Mouse (Mus musculus): ENCODE measurements around the gene Rasd1. TPM values are rescaled to one million over a fixed set of nuclear protein-coding genes. Genes with fewer than 3 reads are reported as not detected.
"Not testable (repeated sequence)": the region's sequence is repeated elsewhere in the genome, so short reads cannot be mapped to it uniquely, and the experiment has no call there.

The Rasd1 gene
- polyA plus RNA-seq, 1 experiment from 2014 or later: 8.1 TPM

DNA sequence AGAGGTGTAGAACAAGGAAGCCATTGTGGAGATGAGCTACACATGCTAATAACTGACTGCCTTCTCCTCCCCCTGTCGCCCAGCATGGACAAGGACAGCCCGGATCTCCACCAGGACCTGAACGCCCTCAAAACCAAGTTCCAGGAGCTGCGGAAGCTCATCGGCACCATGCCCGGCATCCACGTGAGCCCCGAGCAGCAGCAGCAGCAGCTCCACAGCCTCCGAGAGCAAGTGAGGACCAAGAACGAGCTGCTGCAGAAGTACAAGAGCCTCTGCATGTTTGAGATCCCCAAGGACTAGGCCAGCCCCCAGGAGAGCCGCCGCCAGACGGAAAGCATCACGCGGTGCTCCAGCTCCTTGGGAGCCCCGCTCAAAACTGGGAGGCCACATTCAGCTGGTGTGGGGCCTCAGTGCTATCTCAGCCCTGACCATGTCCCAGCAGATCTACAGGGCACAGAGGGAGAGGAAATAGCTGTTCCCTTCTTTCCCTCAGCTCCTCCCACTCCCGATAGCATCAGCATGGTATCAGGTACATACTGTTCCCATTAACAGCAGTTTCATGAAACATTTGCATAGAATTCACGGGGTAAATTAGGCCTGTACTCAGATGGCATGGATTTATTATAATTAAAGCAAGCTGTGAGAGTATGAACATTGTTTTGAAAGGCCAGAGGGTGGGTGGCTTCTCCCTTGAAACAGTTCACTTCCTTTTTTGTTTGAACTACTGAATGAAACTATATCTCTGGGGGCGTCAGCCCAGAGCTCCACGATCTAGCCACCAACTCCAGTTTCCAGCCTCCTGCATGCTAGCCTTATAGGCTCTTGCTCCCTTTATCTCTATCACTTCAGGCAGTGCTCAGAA lies 4.0 kb downstream of the Rasd1 start:
- Histone ChIP-seq H3K27me3 (ENCODE audit: control insufficient read depth, insufficient read depth, low read length) (no peaks in the 10 kb centered on the region), H3K36me3 (ENCODE audit: control insufficient read depth, insufficient read depth, low read length) (peaks cover 19% of the 10 kb centered on the region), H3K27ac (replicated peaks in 1 of 2; ENCODE audit: control insufficient read depth in 1 of 2, insufficient read depth in 1 of 2, low read depth in 2 of 2, low read length in 2 of 2) (peak overlapping the region; percentile 78 to 90), H3K4me1 (ENCODE audit: control insufficient read depth in 2 of 2, insufficient read depth in 2 of 2, low read length in 2 of 2) (peaks cover 41 to 60% of the 10 kb centered on the region in 2 experiments), H3K4me2 (ENCODE audit: low read length) (peak overlapping the region; percentile 8; the same call in 1 of the 2 replicates), H3K9ac (ENCODE audit: low read length) (peak overlapping the region; percentile 38; the same call in 1 of the 2 replicates), H3K4me3 (ENCODE audit: control insufficient read depth in 1 of 2, insufficient read depth in 1 of 2, low read depth in 1 of 2, low read length in 2 of 2) (no peak overlapping the region), H3K9me3 (ENCODE audit: control insufficient read depth, low read length) (no peaks in the 10 kb centered on the region)
- no peak for ATAC-seq (ENCODE audit: insufficient number of reproducible peaks, insufficient read depth, low FRiP score, low read depth)
- WGBS: 48% methylated on average over 20 of the region's 20 CpGs

DNA sequence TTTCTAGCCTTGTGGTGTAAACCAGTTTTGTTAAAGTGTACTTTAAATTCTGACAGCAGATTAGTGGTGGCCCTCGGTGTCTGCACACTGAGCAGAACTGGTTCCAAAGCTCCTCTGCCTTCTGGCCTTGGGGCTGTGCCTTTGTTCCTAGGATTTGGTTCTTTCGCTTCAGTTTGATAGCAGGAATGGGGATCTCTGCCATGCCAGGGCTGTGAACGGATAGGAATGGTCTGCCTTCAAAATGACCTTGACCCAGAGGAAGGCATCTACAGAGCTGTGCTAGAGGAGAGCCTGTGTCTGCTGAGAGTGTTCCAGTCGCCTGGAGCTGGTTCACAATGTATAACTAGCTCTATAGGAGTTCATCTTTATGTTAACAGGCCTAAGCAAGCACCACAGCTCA lies 5.3 kb downstream of the Rasd1 start:
- Histone ChIP-seq H3K9me3 (ENCODE audit: control insufficient read depth, low read length) (no peaks in the 10 kb centered on the region), H3K27me3 (ENCODE audit: control insufficient read depth, insufficient read depth, low read length) (no peaks in the 10 kb centered on the region), H3K36me3 (ENCODE audit: control insufficient read depth, insufficient read depth, low read length) (peaks cover 19% of the 10 kb centered on the region), H3K4me2 (ENCODE audit: low read length) (no peak overlapping the region), H3K9ac (ENCODE audit: low read length) (peak overlapping the region; percentile 42; the same call in 1 of the 2 replicates), H3K4me3 (ENCODE audit: control insufficient read depth in 1 of 2, insufficient read depth in 1 of 2, low read depth in 1 of 2, low read length in 2 of 2) (no peak overlapping the region), H3K27ac (replicated peaks in 1 of 2; ENCODE audit: control insufficient read depth in 1 of 2, insufficient read depth in 1 of 2, low read depth in 2 of 2, low read length in 2 of 2) (peak overlapping the region; percentile 78 to 81), H3K4me1 (ENCODE audit: control insufficient read depth in 2 of 2, insufficient read depth in 2 of 2, low read length in 2 of 2) (peaks cover 41 to 55% of the 10 kb centered on the region in 2 experiments)
- ATAC-seq (ENCODE audit: insufficient number of reproducible peaks, insufficient read depth, low FRiP score, low read depth): no peak
- WGBS: 35% methylated on average over 4 of the region's 4 CpGs

DNA sequence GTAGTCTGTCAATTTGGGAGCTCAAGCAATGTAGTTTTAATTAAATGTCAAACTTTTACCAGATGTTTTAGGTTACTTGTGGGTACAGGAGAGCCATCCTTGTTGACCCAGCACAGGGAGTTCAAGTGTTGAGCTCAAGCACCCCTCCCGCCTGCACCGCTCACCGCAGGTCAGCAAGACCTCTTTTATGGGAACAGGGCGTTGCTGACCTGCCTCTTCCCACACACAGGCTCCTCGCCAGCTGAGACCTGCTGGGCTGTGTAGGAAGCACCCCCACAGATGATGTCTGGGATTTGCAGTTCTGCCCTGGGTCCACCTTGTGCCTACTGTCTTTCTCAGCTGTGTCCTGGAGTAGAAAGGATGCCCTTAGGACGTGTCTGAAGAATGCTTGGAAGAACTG lies 8.0 kb downstream of the Rasd1 start:
- H3K4me1 ChIP-seq (ENCODE audit: control insufficient read depth in 2 of 2, insufficient read depth in 2 of 2, low read length in 2 of 2): peaks cover 23 to 34% of the 10 kb centered on the region in 2 experiments
- 76% methylated on average over 6 of the region's 6 CpGs for WGBS

DNA sequence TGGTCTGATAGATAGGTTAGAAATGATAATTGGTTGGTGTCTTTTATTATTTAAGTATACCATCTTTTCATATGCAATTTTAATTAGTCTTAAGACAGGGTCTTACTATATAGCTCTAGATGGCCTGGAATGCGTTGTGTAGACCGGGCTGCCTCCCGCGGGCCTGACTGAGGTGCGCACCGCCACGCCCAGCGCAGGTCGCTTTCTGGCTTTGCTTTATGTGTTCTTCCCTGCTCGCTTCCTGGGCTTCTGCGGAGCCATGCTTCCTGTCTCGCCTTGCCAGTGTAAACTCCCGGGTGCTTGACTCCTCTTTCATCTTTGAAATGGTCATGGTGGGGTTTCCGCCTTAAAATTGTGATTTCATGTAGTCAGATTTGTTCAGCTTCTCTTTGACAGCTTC lies 11.9 kb downstream of the Rasd1 start:
- no peak overlapping the region for H3K4me2 ChIP-seq (ENCODE audit: low read length)
- 87% methylated on average over 14 of the region's 14 CpGs for WGBS

More for the DNA sequence above, 8.0 kb downstream of the Rasd1 start:
- peaks cover 8% of the 10 kb centered on the region for H3K36me3 ChIP-seq (ENCODE audit: control insufficient read depth, insufficient read depth, low read length)
- ATAC-seq (ENCODE audit: insufficient number of reproducible peaks, insufficient read depth, low FRiP score, low read depth): no peak
- no peak overlapping the region for H3K27ac ChIP-seq (replicated peaks in 1 of 2; ENCODE audit: control insufficient read depth in 1 of 2, insufficient read depth in 1 of 2, low read depth in 2 of 2, low read length in 2 of 2)
- H3K4me2 ChIP-seq (ENCODE audit: low read length): no peak overlapping the region
- H3K27me3 ChIP-seq (ENCODE audit: control insufficient read depth, insufficient read depth, low read length): no peaks in the 10 kb centered on the region
- no peaks in the 10 kb centered on the region for H3K9me3 ChIP-seq (ENCODE audit: control insufficient read depth, low read length)
- no peak overlapping the region for H3K4me3 ChIP-seq (ENCODE audit: control insufficient read depth in 1 of 2, insufficient read depth in 1 of 2, low read depth in 1 of 2, low read length in 2 of 2)
- H3K9ac ChIP-seq (ENCODE audit: low read length): no peak overlapping the region

DNA sequence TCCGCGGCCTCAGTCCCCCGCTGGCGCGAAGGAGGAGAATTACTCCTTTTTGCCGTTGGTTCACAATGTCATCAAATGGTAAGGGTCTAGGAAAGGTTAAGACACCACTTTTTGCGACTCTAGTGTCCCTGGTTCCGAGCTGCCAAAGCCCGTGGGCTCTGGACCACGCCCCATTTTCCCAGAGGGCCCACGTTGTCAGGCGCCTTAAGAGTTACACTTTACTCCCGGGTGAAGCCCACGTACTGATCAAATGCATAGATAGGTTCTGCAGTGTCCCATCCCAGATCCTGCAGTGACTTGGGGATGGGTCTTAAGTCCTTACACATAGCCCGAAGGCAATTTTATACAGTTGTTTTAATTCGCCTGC lies 16.4 kb downstream of the Rasd1 start:
- peak overlapping the region; percentile 50 to 65; a peak in 3 of 4 replicates for H3K27ac ChIP-seq (replicated peaks in 1 of 2; ENCODE audit: control insufficient read depth in 1 of 2, insufficient read depth in 1 of 2, low read depth in 2 of 2, low read length in 2 of 2)
- H3K36me3 ChIP-seq (ENCODE audit: control insufficient read depth, insufficient read depth, low read length): peaks cover 3% of the 10 kb centered on the region; the same call in 1 of the 2 replicates
- 2% methylated on average over 16 of the region's 16 CpGs for WGBS
- peak overlapping the region; percentile 93 for H3K9ac ChIP-seq (ENCODE audit: low read length)
- H3K27me3 ChIP-seq (ENCODE audit: control insufficient read depth, insufficient read depth, low read length): no peaks in the 10 kb centered on the region
- H3K4me1 ChIP-seq (ENCODE audit: control insufficient read depth in 2 of 2, insufficient read depth in 2 of 2, low read length in 2 of 2): peaks cover 0 to 16% of the 10 kb centered on the region in 2 experiments
- peak overlapping the region; percentile 78 to 86 for H3K4me3 ChIP-seq (ENCODE audit: control insufficient read depth in 1 of 2, insufficient read depth in 1 of 2, low read depth in 1 of 2, low read length in 2 of 2)
- no peaks in the 10 kb centered on the region for H3K9me3 ChIP-seq (ENCODE audit: control insufficient read depth, low read length)
- ATAC-seq (ENCODE audit: insufficient number of reproducible peaks, insufficient read depth, low FRiP score, low read depth): no peak
- H3K4me2 ChIP-seq (ENCODE audit: low read length): peak overlapping the region; percentile 93

More for the DNA sequence above, 11.9 kb downstream of the Rasd1 start:
- H3K27ac ChIP-seq (replicated peaks in 1 of 2; ENCODE audit: control insufficient read depth in 1 of 2, insufficient read depth in 1 of 2, low read depth in 2 of 2, low read length in 2 of 2): 0 out of 4 replicates have a peak overlapping the region, but pooled peaks of 1 of the 2 experiments have one; percentile 6
- no peak overlapping the region for H3K4me3 ChIP-seq (ENCODE audit: control insufficient read depth in 1 of 2, insufficient read depth in 1 of 2, low read depth in 1 of 2, low read length in 2 of 2)
- H3K27me3 ChIP-seq (ENCODE audit: control insufficient read depth, insufficient read depth, low read length): no peaks in the 10 kb centered on the region
- H3K36me3 ChIP-seq (ENCODE audit: control insufficient read depth, insufficient read depth, low read length): peaks cover 6% of the 10 kb centered on the region; the same call in 1 of the 2 replicates
- no peak for ATAC-seq (ENCODE audit: insufficient number of reproducible peaks, insufficient read depth, low FRiP score, low read depth)
- H3K4me1 ChIP-seq (ENCODE audit: control insufficient read depth in 2 of 2, insufficient read depth in 2 of 2, low read length in 2 of 2): peaks cover 0 to 11% of the 10 kb centered on the region in 2 experiments; a peak in 3 of 4 replicates
- no peaks in the 10 kb centered on the region for H3K9me3 ChIP-seq (ENCODE audit: control insufficient read depth, low read length)
- H3K9ac ChIP-seq (ENCODE audit: low read length): no peak overlapping the region

DNA sequence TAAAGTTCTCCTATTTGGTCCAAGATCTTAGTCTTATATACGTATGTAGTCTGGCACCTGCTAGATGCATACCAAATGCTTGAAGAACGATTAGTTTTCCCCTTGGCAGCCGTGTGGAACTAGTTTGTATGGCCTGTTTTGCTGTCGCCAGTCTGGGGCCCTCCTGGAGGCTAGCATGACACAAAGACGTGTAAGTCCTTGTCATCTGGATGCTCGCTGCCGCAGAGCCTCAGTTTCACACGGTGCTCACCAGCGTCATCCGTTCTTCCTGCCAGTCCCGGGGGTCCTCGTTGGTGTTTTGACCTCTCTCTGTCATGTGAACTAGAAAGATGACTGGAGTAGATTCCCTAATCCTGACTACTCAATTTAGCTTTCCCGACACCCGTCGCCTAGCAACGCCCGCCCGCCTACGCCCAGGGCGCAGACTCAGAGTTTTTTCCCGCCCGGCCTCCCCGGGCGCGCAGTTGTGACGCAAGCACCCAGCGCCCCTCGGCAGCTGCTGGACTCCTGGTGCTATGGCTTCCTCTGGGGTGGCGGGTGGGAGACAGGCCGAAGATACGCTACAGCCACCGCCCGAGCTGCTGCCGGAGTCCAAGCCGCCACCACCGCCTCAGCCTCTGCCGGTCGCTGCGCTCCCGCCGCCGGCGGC lies 16.9 kb downstream of the Rasd1 start, which contains the start of gene Med9:
Gene Med9, plus strand, starts transcription at position 455 of the 649 bp plus-strand sequence.
- no peaks in the 10 kb centered on the region for H3K9me3 ChIP-seq (ENCODE audit: control insufficient read depth, low read length)
- H3K4me1 ChIP-seq (ENCODE audit: control insufficient read depth in 2 of 2, insufficient read depth in 2 of 2, low read length in 2 of 2): peaks cover 0 to 16% of the 10 kb centered on the region in 2 experiments
- peaks cover 3% of the 10 kb centered on the region; the same call in 1 of the 2 replicates for H3K36me3 ChIP-seq (ENCODE audit: control insufficient read depth, insufficient read depth, low read length)
- H3K9ac ChIP-seq (ENCODE audit: low read length): peak within 1 kb of the TSS; percentile 93
- H3K27me3 ChIP-seq (ENCODE audit: control insufficient read depth, insufficient read depth, low read length): no peaks in the 10 kb centered on the region
- 1% methylated on average over 43 of the region's 43 CpGs for WGBS
- H3K4me3 ChIP-seq (ENCODE audit: control insufficient read depth in 1 of 2, insufficient read depth in 1 of 2, low read depth in 1 of 2, low read length in 2 of 2): peak within 1 kb of the TSS; percentile 78 to 86
- H3K27ac ChIP-seq (replicated peaks in 1 of 2; ENCODE audit: control insufficient read depth in 1 of 2, insufficient read depth in 1 of 2, low read depth in 2 of 2, low read length in 2 of 2): peak within 1 kb of the TSS; percentile 54 to 65
- peak; percentile 84 for ATAC-seq (ENCODE audit: insufficient number of reproducible peaks, insufficient read depth, low FRiP score, low read depth)
- H3K4me2 ChIP-seq (ENCODE audit: low read length): peak within 1 kb of the TSS; percentile 93

DNA sequence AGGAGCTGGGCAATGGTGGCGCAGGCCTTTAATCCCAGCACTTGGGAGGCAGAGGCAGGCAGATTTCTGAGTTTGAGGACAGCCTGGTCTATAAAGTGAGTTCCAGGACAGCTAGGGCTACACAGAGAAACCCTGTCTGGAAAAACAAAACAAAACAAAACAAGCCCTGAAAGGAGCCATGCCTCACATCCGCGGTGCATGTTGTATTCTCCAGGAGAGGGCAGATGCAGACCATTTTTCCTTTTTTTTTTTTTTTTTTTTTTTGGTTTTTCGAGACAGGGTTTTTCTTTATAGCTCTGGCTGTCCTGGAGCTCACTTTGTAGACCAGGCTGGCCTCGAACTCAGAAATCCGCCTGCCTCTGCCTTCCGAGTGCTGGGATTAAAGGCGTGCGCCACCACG lies 19.9 kb downstream of the Rasd1 start:
- peaks cover 5 to 14% of the 10 kb centered on the region in 2 experiments for H3K4me1 ChIP-seq (ENCODE audit: control insufficient read depth in 2 of 2, insufficient read depth in 2 of 2, low read length in 2 of 2)
- not testable (repeated sequence) for H3K36me3 ChIP-seq (ENCODE audit: control insufficient read depth, insufficient read depth, low read length); ATAC-seq (ENCODE audit: insufficient number of reproducible peaks, insufficient read depth, low FRiP score, low read depth); H3K27ac ChIP-seq (replicated peaks in 1 of 2; ENCODE audit: control insufficient read depth in 1 of 2, insufficient read depth in 1 of 2, low read depth in 2 of 2, low read length in 2 of 2); H3K4me3 ChIP-seq (ENCODE audit: control insufficient read depth in 1 of 2, insufficient read depth in 1 of 2, low read depth in 1 of 2, low read length in 2 of 2); H3K27me3 ChIP-seq (ENCODE audit: control insufficient read depth, insufficient read depth, low read length); H3K9ac ChIP-seq (ENCODE audit: low read length); H3K9me3 ChIP-seq (ENCODE audit: control insufficient read depth, low read length); H3K4me2 ChIP-seq (ENCODE audit: low read length)
- 84% methylated on average over 10 of the region's 10 CpGs for WGBS
